ENCODE assay signal across 8 mouse cellular contexts in genomic region chr17:84367663-84368062, GRCm38 (mm10).
DNase-seq lines count a peak whose midpoint lies in the region; ATAC-seq and TF ChIP-seq lines count a peak whose summit lies in the region.

No protein-coding gene starts in this region.

- H3K9me3 ChIP-seq in forebrain, embryonic 16.5 days (ENCODE audit: control insufficient read depth, low read length) = no peaks in the 10 kb centered on the region
- H3K9me3 ChIP-seq in limb, embryonic 11.5 days (ENCODE audit: control insufficient read depth, low read length) = no peaks in the 10 kb centered on the region

- peak; percentile 19 for ATAC-seq in forebrain, embryonic 16.5 days
- ATAC-seq in limb, embryonic 11.5 days (ENCODE audit: insufficient number of reproducible peaks, low FRiP score, low TSS enrichment, low read depth) = no peak

- H3K36me3 ChIP-seq in forebrain, embryonic 16.5 days (ENCODE audit: control insufficient read depth, insufficient read depth) = no peaks in the 10 kb centered on the region
- H3K36me3 ChIP-seq in limb, embryonic 11.5 days (ENCODE audit: control insufficient read depth, insufficient read depth, low read length) = no peaks in the 10 kb centered on the region

- no peaks in the 10 kb centered on the region for H3K27me3 ChIP-seq in forebrain, embryonic 16.5 days (replicated peaks; ENCODE audit: control insufficient read depth, insufficient read depth, low read length)
- no peaks in the 10 kb centered on the region for H3K27me3 ChIP-seq in limb, embryonic 11.5 days (ENCODE audit: control insufficient read depth, insufficient read depth, low read length)

- H3K4me3 ChIP-seq in left cerebral cortex, adult 2 months = no peak overlapping the region
- no peak overlapping the region for H3K4me3 ChIP-seq in forebrain, embryonic 16.5 days (replicated peaks; ENCODE audit: low read length)
- no peak overlapping the region for H3K4me3 ChIP-seq in limb, embryonic 11.5 days (ENCODE audit: low read depth, low read length)

- peak overlapping the region; percentile 40; the same call in 1 of the 2 replicates for H3K27ac ChIP-seq in left cerebral cortex, adult 2 months
- no peak overlapping the region for H3K27ac ChIP-seq in forebrain, embryonic 16.5 days (ENCODE audit: low read length)
- H3K27ac ChIP-seq in limb, embryonic 11.5 days (replicated peaks; ENCODE audit: low read depth, low read length) = 0 out of 2 replicates have a peak overlapping the region, but pooled peaks have one; percentile 23

- 25% methylated on average over 3 of the region's 3 CpGs for WGBS in forebrain, embryonic 16.5 days
- 76% methylated on average over 3 of the region's 3 CpGs for WGBS in limb, embryonic 11.5 days

- no peak for DNase-seq in left cerebral cortex, adult 2 months (ENCODE audit: extremely low spot score in 1 of 2, low spot score in 2 of 2)
- DNase-seq in left cerebral cortex, postnatal 36 days (ENCODE audit: low spot score in 2 of 2) = no peak
- DNase-seq in cerebellum, adult 11-12 months = peak; percentile 80
- no peak for DNase-seq in limb, embryonic 11.5 days (ENCODE audit: low spot score)
- no peak for DNase-seq in urinary bladder, adult 2 months (ENCODE audit: low spot score)
- no peak for DNase-seq in c-Kit-positive CD71-positive TER-119-positive erythroid progenitor cells, embryonic 14.5 days (ENCODE audit: low spot score)
- no peak for DNase-seq in B cell, adult 2 months

- TF ChIP-seq CTCF in left cerebral cortex, adult 2 months (IDR thresholded peaks at IDR 0.05) = no peak; the same call in 1 of the 2 replicates

- H3K4me2 ChIP-seq in forebrain, embryonic 16.5 days (ENCODE audit: low read length) = no peak overlapping the region
- H3K4me2 ChIP-seq in limb, embryonic 11.5 days (ENCODE audit: low read depth, severe bottlenecking) = no peak overlapping the region

- H3K4me1 ChIP-seq in forebrain, embryonic 16.5 days (replicated peaks; ENCODE audit: control insufficient read depth, insufficient read depth, low read length) = peaks cover 43% of the 10 kb centered on the region
- peaks cover 58% of the 10 kb centered on the region for H3K4me1 ChIP-seq in limb, embryonic 11.5 days (ENCODE audit: control insufficient read depth, insufficient read depth, low read length)

- H3K9ac ChIP-seq in forebrain, embryonic 16.5 days (replicated peaks; ENCODE audit: low read depth, low read length) = no peak overlapping the region
- no peak overlapping the region for H3K9ac ChIP-seq in limb, embryonic 11.5 days (ENCODE audit: low read length)

- intact Hi-C loops in left cerebral cortex, adult 2 months (cut with DNase I) = no loop called here
- intact Hi-C loops in left cerebral cortex, postnatal 36 days (cut with DNase I) = no loop called here
